Mouse (Mus musculus) urinary bladder, postnatal 14 days (tissue): ENCODE results near the gene Nkx2-3.

Experiments used
- DNase-seq: peaks from one replicate; pipeline ENCODE4 v3.0.0; 2021; ENCODE audit warnings: low spot score

Gene Nkx2-3

DNA sequence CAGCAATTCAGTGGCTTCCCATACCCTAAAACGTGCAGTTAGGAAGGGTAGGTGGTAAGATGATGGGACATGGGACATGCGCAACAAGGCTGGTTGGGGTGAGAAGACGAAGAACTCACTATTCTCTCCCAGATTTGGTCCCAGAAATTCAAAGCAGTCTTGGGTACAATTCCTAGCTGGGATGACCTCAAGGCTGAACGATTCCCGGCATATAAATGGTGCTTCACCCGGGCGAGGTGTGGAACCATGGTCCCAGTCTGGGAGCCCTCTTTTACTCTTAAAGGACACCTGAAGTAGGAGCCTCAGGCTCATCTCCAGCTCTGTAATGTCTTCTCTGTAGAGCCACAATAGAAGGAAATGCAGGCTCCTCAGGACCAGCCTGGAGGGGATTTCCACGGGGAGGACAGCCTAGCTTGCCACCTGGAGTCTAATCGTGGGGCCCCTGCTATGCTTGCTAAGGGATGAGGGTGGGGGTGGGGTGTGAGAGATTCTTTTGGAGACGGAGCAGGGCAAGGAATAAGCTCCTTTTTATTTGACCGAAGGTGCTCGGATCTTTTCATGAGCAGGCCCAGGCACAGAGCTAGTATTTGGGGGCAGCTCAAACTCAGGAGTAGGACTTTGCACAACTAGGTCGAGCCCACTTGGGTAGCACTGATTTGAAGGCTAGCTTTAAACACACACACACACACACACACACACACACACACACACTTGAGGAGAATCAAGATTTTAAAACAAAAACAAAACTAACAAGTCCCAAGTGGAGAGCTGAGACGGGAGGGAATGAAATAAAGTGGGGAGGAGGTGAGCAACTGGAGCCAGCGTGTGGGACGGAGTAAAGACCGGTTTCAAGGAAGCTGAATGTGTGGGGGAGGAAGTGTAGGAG lies 6.2 kb upstream of the Nkx2-3 start:
- no peak for DNase-seq

DNA sequence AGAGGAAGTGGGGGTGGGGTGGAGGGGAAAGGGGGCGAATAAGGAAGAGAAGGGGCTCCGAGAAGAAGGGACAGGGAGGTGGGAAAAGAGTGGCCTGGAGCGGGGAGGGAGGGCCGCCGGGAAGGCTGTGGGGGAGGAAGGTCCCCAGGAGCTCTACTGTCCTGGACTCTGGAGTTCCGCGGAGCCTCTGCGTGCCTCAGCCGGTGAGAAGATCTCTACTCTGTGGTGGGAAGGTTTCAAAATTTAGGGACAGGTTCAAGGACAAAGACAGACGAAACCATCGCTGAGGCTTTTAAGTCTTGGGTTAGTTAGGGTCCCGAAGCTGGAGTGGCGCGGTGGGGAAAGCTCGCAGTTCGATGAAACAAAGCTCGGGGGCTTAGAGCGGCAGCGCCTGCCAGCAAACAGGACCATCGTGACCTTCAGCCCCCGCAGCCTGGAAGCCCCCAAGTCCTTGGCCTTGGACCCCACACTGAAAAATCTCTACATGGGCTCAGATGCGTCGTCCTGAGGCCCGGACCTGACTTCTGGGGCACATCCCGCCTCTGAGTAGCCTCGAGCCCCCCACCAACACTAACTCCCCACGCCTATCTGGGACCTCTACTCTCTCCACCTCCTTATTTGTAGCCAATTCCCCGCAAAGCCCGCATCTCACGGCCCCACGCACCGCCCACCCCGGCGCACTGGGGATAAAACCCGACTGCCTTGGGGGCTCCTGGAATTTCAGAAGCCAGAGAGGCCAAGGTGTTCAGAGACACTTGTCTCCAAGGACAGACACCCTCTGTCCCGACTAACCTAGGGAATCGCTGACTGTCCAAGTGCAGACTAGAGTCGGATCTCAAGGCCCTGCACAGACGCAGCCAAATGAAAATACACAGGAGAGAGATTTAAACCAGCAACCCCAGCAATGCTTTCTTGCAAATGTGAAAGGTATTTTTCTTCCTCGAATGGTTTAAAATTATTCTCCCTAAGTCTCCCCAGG lies 5.3 kb upstream of the Nkx2-3 start:
- DNase-seq: no peak

DNA sequence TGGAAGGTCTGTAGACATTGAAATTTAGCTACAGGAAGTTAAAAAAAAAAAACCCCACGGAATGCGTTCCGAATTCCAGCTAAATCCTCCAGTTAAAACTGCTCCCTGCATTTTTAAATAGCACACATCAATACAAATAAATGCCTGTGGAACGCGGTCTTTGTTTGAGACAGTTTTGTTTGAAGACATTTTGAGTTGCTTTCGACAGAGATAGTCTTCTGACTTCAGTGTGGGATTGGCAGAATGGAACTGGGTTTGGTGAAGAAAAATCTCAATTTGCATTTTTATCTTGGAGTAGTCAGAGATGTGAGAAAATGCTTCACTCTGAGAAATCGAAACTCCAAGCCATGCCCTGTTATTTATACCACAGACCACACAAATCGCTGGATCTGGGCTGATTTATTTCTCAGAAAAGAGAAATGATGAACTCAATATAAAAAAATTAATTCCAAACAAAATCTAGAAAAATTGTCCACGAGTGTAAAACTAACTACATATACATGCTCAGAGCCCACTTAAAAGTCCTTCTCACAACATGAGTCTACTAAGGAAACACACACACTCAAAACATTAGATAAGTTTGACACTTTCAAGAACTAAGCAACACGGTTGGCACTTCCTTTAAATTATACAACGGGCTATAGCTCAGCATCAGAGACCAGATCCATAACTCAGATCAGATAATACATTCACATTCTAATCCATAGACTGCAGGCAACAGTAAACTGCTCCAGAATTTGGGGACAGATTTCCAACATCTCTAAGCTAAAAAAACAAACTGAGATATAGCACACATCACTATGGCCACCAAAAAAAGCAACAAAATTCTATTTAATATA lies 4.1 kb upstream of the Nkx2-3 start:
- DNase-seq: no peak

DNA sequence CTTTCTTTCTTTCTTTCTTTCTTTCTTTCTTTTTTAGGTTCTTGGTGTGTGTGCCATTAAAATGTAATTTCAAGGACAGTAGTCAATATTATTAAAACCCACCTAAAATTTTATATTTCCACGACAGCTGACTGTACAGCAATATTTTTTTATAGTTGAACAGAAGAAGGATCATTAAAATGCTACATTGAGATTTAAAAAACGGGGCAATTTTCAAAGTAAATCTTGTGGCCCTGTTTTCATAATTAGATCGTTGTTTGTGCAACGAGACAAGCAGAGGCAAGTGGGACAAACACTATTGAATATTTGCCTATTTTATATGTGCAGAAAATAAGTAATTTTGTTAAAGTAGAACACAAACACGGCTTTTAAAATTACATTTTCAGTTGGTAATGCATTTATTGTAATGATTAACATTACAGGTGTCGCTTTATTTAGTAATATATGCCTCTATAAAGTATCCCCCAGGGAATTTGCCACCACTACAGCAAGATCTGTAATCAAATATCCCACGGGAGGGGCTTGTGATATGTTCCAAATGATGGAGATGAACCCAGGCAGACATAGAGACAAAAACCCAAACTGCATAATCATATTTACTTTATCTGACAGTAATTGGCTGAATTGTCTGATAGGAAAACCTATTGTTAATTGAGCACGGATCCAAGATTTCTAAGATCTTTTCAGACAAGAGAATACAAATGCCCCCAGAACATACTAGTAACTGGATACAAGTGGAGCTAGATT lies 3.2 kb upstream of the Nkx2-3 start:
- no peak for DNase-seq

DNA sequence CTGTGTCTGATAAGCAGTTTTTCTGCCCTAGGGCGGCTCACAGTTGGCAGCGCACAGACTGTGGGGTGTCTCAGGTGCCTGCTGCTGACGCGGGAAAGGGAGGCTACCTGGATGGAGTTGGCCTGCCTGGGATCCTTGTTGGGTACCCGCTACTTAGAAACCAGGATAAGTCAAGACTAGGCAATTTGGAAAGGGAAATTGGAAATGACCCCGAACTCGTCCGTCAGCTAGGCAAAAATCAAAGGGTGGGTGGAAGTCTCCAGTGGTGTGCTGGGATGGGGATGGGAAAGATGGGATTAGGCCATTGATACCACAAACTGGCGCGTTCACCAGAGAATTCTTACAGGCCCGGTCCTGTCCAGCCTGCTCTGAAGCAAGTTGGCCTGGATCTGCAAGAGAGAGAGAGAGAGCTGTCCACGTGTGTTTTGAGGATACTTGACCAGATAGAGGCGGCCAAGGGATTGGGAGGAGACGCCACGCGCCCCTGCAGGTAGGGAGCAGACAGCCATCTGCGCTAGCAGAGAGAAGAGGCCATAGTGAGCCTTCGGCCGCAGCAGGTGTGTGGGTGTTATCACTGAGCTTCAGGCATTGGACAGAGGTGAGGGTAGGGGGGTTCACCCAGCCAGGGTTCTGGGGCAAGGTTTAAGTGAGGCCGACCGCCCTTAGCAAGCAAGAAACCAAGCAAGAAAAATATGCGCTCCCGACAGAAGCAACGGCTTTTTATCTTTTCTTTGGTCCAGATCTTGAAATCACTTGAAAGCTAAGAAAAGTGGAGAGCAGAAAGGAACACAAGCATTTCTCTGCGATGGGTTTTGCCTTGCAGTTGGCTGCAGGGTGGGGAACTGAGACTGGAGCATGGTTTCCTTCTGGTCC lies 2.4 kb upstream of the Nkx2-3 start:
- DNase-seq: no peak

DNA sequence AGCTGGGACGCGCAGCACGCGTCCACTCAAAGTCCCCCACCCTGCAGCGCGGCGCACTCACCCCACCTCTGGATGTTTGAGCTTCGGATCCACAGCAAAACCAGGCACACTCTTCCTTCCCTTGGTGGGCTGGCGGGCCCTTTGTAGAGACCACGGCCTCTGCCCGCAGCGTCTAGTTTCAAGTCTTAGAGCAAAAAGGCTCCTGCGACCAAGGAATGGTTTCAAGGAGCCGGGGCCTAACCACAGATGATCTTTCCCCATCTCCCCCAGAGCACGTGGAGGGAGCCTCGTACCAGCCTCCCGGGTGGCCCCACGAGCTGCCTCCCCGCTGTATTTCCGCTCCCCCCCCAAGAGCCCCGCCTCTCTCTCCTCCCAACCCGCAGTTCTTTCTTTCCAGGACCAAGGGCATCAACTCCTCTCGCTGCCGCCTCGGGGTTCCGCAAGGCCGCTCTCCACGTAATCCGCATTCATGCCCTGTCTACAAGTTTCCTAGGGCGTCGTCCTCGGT lies 1.7 kb upstream of the Nkx2-3 start:
- DNase-seq: no peak

DNA sequence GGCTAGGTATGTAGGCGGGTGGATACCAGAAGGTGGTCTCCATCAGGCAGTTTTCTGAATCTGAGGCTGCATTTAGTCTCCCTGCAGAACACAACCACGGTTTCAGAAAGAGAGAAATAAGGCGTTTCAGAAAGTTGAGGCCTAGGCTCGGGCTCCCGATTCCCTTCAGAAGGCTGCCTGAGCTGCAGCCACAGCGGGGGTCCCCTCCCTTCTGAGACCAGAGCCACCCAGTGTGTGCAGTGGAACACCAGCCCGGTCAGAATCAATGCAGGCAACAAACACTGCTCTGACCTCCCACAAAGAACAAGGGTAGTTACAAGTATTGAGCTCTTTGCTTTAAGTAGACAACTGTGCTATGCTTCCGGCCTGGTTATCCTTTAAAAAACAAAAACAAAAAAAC lies 1.0 kb upstream of the Nkx2-3 start:
- DNase-seq: no peak

DNA sequence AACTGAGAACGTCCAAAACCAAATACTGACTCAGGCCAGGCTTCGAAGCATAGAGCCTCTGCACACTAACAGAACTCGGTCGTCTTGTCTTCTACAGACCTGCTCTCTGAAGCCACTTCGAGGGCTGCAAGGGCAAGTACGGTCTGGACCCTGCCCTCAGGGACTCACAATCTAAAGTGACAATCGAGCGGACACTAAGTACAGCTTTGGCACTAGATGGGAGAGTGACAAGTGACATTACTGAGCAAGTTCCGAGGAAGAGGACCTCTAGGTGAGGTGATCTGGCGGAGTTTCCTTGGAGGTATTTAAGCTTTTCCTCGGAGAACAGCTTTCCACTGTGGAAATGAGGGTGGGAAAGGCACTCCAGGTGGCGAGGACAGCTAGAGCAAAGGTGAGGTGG lies 564 bp upstream of the Nkx2-3 start:
- no peak for DNase-seq

DNA sequence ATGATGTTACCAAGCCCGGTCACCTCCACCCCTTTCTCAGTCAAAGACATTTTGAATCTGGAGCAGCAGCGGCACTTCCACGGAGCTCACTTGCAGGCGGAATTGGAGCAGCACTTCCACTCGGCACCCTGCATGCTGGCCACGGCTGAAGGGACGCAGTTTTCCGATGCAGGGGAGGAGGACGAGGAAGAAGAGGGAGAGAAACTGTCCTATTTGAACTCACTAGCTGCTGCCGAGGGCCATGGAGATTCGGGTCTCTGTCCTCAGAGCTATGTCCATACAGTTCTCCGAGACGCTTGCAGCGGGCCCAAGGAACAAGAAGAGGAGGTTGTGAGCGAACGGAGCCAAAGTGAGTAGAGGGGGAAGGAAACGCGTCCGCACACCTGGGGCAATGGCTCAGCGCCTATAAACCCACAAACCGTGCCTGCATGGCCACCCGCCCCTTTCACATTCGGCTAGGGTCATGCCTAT lies 411 bp downstream of the Nkx2-3 start:
- no peak for DNase-seq

DNA sequence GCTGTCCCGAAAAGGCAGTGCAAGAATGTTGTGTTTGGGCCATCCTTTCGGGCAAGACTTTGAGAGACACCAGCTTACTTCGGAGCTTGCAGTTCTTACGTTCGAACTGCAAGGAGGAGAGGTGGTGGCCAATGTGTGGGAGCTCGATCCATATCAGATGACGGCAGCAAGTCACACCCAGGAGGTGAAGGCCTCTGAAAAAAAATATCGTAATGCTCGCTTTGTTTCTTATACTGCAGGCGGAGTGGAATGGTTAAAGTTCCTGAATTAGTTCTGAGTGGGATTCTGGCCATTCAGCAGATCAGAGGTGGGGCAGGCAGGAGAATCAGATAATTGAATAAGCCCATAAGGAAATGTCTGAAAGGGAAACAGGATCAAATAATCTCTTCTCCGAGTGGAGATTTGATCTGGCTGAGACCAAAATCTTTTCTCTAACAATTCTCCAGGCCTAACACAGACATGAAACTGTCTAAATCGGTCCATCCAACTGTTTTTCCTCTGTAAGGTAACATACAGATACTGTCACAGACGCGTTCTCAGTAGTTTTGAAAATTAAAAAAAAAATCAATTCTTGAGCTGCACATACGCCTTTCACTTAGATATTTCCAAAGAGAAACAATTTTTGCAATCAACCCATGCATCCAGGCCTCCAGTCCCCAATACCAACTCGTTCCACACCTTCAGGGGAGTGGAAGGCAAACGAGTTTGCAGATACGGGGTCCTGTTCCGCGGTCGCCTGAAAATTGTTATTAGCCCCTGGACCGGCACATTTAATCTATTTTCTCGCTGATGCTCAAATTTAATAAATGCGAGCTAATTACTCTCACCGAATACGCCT lies 1.4 kb downstream of the Nkx2-3 start:
- no peak for DNase-seq

DNA sequence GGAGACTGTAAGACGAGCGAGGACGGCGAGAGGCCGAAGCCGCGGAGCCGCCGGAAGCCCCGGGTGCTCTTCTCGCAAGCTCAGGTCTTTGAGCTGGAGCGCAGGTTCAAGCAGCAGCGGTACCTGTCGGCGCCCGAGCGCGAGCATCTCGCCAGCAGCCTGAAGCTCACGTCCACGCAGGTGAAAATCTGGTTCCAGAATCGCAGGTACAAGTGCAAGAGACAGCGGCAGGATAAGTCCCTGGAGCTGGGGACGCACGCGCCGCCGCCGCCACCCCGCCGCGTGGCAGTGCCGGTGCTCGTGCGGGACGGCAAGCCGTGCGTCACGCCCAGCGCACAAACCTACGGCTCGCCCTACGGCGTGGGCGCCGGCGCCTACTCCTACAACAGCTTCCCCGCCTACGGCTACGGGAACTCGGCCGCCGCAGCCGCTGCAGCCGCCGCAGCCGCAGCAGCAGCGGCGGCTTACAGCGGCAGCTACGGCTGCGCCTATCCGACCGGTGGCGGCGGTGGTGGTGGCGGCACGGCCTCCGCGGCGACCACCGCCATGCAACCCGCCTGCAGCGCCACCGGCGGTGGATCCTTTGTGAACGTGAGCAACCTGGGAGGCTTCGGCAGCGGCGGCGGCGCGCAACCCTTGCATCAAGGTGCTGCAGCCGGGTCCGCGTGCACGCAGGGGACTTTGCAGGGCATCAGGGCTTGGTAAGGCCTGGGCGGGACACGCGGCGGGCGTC lies 2.4 kb downstream of the Nkx2-3 start:
- DNase-seq: no peak

DNA sequence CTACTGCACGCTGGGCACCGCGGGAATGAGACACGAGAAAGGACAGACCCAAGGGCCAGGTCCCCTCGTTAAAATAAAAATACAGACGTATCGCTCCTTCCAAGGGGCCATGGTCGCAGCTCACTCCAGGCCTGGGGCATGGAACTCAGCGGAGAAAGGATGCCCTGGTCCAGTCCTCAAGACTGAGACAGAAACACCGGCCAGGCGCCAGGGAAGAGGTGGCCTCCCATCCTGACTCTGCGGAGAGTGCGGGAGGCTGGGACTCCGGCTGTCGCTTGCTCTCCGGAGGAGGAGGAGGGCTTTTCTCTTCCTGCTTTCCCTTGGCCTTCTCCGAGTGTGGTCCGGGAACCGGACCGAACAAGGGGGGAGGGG lies 2.9 kb downstream of the Nkx2-3 start:
- no peak for DNase-seq

DNA sequence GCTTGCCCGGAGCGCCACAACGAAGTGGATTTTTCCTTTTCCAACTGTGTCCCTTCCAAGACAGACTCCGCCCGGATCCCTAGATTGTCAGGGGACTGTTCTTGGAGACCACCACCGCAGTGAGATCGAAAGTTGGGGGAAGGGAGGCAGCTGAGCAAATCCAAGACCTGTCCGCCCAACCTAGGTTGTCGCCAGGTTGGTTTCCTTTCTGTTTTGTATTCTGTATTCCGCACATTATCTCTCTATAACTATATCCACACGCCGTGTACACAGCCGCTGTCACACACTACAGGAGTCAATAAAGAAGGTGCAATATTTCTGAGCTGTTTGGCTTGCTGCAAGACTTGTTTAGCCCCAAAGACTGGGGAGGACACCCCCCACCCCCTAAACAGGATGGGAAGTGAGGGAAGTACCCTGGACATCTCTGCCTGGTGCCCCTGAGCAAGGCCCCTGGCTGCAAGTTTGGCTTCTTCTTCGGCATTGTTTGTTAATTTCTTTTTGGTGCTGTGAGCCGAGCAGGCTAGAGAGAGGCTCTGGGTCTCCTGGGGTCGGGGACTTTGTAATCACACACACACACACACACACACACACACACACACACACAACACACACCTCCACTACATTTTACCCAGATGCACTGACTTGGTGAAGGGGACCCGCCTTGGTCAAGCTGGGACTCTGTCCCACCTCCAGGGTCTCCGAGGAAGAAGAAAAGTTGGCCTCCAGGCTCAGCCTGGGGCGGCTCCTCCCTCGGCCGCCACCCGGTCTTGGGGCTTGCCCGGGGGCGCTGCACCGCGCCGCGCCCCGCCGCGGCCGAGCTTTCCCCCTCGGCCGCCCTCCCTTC lies 3.7 kb downstream of the Nkx2-3 start:
- DNase-seq: no peak

DNA sequence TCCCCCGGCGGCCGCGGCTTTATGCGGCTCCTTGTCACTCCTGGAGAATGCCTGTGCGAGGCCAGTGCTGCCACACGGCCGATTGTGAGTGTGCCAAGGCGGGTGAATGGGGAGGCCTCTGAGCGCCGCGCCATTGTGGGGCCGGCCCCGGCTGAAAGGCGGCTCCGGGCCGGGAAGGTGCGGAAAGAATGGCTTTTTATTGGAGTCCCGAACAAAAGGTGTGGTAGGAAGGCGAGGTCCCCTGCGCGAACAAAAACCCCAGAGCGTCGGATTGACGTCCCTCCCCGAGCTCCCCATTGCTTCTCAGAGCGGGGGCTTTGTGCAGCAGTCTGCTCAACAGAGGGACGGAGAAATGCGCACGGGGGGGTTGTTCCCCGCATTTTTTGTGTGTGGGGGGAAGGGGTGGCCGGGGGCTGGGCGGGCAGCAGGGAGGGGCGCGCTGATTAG lies 4.3 kb downstream of the Nkx2-3 start:
- DNase-seq: no peak

DNA sequence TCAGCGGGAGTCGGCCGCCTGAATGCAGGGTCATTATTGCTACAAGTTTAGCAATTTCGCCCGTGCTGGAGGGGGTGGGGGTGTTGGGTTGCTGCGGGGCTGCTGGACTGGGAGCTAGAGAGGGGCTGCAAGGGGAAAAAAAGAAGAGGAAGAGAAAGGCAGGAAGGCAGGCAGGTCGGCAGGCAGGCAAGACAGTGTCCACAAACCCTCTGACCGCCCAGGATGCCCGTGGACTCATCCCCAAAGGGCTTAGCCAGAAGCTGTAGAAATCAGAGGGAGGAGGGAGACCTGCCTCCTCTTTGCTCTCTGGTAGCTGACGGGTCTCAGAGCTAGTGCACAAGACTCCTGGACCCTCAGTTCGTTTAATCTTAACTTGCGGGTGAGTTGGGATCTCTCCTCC lies 4.8 kb downstream of the Nkx2-3 start:
- no peak for DNase-seq

DNA sequence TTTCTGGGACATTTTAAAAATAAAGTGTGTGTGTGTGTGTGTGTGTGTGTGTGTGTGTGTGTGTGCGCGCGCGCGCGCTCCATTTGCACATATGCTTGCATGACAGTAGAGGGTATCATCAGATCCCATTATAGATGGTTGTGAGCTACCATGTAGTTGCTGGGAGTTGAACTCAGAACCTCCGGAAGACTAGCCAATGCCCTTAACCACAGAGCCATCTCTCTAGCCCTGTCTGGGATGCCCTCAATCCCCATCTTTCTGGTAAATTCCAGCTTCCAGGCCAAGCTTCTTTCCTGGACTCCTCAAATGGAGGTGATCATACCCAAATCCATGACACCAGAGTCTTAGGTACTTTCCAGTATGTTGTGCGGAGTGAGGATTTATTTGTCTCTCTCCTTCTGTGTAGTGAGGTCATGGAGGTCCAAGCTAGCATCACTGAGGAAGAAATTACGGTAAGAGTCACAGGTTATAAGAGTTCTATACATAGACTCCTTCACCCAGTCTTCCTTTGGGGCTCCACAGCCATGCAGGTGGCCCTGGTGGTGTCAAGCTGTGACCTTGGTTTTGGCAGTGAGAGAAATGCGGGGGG lies 5.7 kb downstream of the Nkx2-3 start:
- DNase-seq: no peak

DNA sequence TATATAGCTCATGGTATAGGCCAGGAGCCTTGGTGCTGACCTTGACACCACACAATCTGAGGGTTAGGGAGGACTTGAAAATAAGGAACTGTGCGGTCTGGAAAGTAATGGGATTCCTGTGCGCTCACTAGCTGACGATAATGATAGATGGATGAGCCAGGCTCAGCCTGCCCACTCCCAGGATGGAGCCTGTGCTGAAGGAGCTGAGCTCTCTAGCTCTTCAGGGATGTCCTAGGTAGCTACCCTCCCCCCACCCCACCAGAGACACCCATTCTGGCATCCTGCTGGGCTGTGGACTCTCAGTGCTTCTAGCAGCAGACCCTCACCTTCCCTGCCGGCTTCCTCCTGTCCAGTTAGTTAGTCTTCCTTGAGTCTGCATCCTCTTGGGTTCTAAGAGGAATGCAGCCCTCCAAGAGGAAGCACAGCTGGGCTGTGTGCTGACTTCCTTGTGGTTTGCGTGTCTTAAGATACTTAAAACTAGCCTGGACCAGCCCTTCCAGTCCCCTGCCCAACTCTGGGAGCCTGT lies 6.4 kb downstream of the Nkx2-3 start:
- no peak for DNase-seq
